Mouse (Mus musculus): ENCODE results near the gene Wnt16.
"Not testable (repeated sequence)": the region's sequence is repeated elsewhere in the genome, so short reads cannot be mapped to it uniquely, and the experiment has no call there.

Gene Wnt16

DNA sequence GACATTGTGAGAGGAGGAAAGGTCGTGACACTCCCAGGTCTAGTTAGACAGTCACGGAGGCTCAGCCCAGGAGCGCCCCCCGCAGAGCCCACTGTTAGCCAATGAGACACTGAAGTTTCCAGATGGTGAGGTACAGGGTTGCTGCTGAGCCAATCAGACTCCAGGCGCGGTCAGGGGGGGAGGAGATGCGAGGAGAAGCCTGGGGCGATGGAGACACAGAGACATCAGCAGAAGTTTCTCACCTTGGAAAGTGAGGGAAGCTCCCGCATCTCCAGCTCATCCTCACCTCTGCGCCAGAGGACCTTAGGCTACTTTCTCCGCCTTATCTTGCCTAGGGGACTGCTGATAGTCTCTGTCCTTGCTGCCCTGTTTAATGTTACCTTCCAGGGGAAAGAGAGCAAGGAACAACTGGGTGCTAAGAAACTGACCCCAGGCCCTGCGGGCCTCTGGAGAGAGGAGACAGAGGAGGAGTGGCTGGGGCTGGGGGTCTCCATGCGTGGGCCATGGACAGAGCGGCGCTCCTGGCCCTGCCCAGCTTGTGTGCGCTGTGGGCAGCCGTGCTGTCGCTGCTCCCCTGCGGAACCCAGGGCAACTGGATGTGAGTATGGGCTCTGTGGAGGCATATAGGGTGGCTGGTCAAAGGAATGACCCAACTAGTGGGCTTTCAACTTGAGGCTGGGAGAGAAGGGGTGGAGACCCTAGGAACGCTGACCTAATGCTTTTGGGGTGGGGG, at the start of gene Wnt16:
Wnt16 (plus strand) TSS at position 224 of the 733 bp plus-strand sequence.
- DNase-seq: peak; percentile 62 to 73

DNA sequence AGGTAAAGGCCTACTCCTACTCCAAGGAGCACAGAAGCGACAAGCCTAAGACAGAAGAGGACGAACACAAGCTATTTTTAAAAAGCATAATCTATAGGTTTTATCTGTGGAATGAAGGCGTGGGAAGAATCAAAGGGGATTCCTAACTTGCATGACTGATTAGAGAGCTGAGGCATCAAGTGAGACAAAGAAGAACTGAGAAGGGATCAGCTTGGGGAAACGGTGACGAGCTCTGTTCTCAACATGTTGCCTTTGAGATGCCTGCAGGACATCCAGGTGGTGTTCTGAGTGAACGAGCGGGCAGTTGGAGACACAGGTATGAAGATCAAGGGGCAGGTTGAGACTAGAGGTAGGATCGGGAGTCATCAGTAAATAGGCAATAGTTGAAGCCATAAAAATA, 44.7 kb upstream of the Wnt16 start:
- DNase-seq: no peak

DNA sequence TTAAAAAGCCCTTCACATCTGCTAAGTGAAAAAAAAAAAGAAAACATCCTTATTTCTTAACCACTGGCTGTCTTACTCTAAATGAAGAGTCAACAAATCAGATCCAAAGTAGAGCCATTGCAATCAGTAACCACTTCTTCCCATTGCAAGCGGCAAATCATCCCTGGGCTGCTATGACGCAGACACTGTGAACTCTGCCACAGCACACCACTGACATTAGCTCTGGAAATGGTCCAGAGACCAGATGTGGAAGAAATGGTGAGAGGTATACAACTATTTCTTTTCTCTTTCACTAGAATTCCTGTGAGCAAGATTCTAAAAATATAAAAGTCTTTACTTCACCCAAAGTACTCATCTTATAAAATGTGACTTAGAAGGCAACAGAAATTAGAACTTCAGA, 41.3 kb upstream of the Wnt16 start:
- no peak for DNase-seq

DNA sequence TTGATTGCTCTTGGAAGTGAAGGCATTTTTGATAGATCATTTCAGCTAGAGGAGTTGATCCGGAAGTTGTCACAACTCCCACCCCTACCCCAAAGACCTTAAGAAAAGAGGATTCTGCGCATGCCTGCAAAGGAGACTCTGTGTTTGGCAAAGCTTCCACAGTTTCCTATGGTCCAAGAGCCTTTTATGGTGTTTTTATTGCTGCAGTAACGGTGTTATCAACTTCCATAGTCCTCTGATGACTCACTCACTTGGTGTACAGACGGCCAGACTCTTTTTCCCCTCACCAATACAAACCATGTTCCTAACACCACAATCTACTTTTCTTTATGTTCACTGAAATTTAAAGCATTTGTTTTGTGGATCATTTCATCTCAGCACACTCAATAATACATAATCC, 29.2 kb upstream of the Wnt16 start:
- DNase-seq: no peak

DNA sequence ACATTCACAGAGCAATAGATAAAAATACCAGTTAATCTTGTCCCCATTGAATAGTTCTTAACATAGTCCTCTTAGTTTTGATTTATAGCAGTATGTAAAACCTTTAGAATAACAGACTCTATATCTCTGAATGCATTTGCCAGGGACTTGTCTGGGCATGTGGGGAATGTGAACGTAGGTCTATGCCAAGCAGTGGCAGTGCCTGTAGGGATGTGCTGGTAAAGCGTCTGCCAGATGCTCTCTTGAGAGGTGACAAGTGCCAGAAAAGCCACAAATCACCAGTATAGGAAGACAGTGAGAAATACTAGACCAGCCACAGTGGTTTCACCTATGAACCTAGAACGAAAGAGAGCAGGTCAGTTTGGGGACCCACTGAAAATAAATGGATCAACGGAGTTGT, 25.5 kb upstream of the Wnt16 start:
- DNase-seq: no peak

DNA sequence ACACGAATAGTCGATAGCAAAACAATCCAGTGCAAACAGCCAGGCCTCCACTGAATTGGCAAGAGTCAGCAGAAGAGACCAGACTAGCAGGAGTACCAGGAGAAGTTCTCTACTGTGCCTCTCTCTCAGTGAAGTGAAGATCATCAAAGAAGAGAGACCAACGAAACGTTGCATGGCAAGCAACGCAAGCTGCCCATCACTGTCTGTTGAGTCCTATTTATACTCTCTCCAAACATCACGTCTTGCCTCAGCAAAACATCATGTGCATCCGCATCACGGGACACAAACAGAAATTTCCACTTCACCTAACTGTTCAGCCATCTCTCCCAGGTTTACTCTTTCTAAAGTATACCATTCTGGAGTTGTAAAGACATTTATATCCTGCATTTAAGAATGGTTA, 23.9 kb upstream of the Wnt16 start:
- DNase-seq: not testable (repeated sequence)

DNA sequence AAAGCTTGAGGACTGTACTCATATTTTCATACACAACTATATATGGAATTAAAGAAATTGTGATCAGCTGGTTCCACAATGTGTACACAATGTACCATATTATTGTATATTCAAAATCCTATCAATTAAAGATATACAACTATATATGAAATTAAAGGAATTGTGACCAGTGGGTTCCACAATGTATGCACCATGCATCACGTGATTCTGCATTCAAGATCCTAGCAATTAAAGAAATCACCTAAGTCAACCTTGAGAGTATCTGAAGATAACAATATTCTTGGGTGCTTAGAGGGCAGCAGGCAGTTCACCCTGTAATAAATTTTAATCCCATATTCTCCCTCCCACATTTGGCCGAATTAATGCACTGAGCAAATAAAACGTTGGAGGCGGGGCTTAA, 22.0 kb upstream of the Wnt16 start:
- no peak for DNase-seq

DNA sequence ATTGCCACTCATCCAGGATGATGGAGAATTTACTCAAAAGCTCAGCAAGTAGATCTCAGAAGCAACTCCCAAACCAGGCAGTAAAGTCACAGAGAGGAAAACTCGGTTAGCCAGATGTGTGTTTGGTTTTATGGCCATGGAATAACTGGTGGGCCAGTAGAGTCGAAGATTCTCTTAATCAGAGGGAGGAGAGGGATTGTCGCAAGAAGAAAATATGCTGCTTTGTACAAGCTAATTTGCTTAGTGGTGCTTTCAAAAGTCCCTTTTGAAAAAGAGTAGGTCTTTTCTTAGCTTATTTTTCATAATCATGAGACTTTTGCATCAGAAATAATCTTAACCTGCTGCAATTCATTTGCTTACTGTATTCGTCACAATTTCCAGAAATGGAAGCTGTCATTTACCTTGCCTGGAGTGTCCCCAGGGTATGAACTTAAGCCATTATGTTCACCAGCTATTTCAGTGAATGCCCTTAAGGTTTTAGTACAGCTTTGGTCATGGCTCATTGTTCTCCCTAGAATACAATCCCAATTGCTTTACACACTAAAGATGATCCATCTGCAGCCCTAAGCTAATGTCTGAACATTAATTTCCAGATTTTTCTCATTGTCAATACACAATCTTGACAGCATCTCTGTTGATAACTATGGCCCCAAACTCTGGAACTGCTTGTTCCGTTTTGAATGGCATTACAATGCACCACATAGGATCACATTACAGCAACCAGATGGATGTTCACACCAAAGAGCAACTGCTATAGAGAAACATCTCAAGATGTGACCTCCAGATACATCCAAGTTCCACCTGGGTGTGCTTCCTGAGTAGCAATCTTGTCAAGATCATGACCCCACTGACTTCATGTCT, 20.0 kb upstream of the Wnt16 start:
- DNase-seq: no peak

DNA sequence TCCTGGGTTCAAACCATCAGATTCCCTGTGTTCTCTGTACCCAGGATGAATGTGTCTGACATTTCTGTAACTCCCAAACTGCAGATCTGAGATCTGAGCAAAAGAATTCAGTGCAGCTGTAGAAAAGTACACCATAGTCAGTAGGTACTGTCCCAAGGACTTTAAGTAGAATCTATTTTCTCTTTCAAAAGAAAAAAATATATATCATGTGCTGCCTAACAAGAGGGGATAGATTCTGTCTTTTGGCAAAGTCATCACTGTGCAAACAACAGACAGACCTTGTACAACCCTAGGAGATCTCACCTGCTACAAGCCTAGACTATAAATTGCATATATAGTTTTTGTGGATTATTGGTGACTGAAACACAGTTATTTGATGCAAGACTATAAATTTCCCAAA, 19.4 kb upstream of the Wnt16 start:
- DNase-seq: no peak

DNA sequence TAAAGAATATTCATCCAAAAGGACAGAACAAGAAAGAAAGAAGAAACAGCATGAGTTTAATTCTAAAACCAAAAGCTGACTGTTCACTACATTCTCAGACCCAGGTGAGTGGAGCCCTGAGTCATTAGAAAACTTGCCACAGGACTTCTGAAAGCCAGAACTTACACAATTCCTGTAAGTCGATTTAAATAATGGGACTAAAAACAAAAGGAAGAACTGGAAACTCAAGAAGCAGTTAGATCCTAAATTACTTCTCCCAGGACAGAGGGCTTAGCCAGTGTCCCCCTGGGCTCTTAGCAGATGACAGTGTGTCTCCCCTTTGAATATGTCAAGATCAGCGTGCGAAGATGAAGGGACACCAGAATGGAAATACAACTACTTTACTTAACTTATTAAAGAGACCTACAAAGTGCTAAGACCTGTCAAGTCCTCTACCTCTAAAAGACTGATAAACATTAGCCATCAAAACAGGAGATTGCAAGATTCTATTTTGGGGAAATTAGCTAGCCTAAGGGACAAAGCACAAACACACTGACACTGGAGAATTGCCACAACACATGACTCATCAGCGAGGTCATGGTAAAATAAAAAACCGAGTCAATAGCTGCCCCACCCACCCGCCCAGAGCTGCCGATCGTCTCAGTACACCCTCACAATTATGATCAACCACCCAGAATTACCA, 18.0 kb upstream of the Wnt16 start:
- DNase-seq: no peak

DNA sequence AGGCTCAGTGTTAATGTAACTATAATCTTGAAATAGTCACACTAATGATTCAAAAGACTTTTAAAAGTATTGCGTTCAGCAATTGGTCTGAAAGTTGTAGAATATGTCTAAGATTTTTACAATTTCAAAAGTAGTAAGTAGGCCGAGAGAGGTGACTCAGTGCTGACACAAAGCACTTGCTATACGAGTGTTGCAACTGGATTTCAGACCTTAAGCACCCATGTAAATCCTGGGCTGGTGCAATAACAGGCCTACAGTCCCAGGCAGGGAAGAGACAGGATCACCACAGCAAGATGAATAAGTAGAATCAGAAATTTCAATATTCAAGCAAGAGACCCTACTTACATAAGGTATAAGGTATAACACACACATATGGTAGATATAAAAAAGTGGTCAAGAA, 10.1 kb upstream of the Wnt16 start:
- no peak for DNase-seq

DNA sequence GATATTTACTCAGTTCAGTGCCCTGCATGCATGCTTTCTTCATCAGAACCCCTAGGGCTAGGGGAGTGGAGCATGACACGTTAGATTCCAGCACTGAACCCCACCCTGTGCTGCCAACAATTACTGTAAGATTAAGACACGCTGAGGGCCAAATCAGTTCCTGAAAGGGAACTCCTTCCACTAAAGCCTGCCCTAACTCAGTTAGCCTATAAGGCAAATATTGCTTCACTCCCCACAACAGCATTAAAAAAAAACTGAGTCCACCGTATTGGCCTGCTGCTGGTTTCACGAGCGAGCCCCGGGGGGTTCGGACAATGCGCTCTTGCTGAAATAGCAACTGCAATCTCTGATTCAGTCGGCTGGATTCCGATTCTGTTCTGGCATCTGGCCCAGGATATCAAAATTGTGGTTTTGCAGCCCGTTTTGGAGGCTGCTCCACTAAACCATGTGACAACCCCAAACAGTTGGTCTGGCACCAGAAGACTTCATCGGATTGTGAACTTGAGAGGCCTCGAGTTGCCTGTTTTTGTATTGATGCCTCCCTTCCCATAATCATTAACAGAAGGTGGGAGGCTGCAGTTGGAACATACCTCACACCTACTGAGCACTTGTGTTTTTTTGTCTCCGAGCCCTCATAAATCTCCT, 7.7 kb upstream of the Wnt16 start:
- peak; percentile 76 to 81 for DNase-seq

DNA sequence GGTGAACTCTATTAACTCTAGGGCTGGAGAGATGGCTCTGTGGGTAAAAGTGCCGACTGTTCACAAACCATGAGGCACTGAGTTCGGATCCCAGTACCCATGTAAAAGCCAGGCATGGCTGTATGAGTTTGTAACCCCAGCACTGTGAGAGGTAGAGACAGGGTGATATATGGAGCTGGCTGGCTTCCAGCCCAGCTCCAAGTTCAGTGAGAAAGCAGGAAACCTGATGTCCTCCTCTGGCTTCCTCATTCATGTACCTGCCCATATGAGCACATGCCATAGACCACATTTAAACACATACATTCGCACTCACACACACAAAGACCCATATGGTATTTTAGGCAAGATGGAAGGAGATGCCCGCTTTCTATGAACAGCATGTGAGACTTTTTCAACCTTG, 5.6 kb upstream of the Wnt16 start:
- DNase-seq: no peak

DNA sequence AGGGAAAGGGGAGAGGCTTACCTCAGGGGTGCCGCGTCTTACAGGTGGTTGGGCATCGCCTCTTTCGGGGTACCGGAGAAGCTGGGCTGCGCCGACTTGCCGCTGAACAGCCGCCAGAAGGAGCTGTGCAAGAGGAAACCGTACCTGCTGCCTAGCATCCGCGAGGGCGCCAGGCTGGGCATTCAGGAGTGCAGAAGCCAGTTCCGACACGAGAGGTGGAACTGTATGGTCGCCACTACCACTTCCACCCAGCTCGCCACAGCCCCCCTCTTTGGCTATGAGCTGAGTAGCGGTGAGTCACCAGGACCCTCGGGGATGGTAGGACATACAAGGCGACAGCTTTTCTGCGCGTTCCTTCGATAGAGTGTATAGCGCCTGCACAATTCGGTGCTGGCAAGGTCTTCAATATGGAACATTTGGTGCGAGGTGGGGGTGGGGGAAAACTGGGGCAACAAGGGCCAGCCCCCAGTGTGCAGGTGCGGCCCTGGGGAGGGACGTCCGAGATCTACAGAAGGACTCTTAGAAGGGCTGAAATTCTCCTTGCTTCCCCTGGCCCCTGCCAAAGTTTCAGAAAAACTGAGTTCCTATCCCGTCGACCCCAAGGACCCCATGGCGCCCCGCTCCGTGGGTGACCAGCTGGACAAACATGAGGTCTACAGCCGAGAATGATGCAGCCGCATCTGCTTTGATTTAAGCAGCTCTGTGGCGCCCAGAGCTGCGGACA, 872 bp downstream of the Wnt16 start:
- peak; percentile 65 to 70 for DNase-seq

DNA sequence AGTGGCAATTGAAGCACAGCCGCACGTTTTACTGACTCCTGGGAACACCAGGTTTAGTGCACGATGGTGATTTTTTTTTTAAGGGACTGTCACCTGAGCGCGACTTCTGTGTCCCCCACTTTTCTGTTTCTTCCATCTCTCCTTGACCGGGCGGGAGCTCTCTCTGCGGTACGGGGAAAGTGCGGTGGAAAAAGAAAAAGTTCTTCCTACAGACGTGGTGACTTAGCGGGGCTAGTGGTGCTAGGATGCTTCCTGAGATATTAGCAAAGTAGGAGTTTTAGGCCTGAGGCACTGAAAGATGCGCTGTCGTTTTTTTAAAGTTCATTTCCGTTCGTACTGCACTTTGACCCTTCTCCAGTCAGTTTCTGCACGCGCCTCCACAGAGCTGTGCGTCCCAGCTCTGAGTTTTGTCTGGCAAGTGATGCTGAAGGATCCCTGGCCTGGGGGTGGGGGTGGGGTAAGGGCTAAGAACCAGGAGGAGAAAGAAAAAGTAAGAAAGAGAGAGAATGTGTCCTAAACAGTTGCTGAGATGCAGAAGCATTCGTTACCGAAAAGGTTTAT, 1.5 kb downstream of the Wnt16 start:
- DNase-seq: no peak

DNA sequence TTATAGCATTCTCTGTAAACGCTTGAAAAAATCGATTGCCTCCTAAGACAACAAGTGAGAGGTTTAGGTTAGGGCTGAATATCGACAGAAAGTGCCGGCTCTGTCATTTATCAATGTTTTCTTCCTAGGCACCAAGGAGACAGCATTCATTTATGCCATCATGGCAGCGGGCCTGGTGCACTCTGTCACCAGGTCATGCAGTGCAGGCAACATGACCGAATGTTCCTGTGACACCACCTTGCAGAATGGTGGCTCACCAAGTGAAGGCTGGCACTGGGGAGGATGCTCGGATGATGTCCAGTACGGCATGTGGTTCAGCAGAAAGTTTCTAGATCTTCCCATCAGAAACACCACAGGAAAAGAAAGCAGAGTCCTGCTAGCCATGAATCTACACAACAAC, 2.8 kb downstream of the Wnt16 start:
- DNase-seq: peak in 1 of 2 experiments; percentile 13

DNA sequence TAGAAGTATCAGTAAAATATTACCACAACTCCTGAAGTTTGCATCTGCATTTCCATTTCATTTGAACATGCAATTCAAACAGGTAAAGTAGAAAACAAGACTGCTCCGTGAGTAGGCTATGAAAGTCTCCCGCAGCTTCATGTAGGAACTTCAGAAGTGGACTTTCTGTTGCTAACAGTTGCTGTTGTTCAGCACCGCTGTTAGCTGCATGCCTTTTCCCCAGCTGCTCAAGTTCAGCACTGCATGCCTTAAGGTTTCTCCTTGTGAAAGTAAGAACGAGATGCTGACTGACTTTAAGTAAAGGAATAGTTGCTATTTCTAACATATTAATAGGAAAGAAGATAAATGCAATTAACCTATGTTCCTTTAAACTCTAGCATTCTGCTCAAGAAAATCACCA, 4.0 kb downstream of the Wnt16 start:
- no peak for DNase-seq

DNA sequence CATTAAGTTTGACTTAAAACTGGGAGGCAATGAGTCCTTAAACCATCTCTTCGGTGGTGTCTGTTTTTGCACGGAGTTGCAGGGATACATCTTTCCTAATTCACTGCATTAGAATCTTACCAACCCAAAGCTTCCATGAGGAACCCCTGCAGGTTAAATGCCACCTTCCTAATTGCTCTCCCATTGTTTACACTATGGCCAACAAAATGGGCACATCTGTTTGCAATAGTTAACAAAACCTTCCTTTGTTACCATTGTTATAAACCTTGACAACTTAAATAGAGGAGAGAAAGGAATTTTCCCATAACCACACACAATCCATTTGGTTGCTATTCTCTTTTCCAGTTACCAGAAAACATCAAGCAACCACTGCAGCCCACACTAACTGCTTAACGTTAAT, 5.9 kb downstream of the Wnt16 start:
- DNase-seq: no peak

DNA sequence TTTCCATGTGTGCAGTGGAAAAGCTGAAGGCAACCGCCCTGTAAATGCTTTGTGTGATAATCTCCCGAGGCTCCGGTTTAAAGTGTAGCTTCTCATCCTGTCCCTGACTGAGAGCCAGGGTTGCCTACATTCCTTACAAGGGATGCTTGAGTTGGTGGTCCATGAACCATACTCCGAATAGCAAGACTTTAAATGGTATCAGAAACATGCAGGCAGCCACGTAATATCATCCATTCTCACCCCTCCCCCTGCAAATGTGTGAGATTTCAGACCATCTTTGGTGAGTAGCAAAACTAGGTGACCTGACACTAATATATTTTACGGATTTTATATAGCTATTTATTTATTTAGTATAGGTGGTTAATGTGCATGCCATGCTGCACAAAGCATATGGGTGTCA, 9.0 kb downstream of the Wnt16 start:
- DNase-seq: no peak

DNA sequence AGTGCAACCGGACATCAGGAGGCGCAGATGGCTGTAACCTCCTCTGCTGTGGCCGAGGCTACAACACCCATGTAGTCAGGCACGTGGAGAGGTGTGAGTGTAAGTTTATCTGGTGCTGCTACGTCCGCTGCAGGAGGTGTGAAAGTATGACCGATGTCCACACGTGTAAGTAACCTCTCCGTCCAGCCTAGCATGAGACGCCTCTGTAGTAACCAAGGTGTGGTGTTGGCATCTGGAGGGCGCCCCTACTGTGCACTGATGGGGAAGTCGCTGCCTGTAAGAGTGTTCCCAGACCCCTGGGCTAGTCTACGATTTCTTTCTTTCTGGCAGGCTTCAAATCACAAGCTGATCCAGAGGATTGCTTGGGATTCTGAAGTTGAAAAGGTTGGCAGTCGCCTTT, 10.0 kb downstream of the Wnt16 start:
- no peak for DNase-seq

DNA sequence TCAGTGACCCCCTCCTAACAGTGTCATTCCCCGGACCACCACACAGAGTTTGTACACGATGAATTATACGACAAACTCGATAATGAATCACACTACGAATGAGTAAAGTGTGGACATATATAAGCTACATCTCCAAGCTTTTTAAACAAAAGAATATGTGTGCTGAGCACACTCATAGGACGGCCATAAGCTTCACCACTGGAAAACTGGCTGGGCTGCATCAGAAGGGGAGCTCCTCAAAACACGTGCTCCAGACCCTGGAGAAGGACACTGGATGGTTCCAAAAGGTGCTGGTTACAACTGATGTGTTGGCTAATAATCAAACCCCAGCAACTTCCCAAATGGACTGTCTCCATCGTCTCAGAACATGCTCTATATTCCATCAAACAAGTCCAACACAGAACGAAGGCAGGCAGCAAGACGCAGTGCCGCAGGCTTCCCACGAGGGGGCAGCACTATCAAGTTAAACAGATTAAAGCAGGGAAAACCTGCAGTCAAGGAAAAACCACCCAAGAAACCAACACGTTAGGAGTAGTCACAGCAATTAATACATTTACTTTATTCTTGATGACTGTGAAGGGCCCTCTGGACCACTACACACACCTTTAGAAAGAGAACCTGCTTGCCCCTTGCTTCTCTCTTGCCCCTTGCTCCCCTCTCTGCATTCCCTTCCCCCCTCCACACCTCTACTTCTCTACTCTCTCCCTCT, 37.5 kb downstream of the Wnt16 start:
- DNase-seq: peak; percentile 87 to 91

DNA sequence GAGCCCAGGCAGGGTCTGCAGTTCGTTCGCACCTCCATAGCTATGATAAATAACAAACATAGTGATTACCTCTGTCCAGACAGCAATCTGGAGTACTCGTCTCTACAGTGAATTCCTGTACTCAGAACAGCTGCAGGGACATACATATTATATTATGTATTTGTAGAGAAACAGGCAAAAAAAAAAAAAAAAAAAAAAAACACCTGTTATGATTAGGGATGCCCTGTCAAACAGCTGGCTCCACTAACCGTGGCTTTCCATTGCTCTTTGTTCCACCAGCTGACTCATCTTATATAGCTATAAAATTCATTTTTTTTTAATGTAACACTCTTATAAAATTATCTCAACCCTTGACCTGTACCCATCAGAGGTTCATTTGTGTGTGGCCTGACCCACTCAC, 38.3 kb downstream of the Wnt16 start:
- no peak for DNase-seq

Data from cerebellum, postnatal 10 days (tissue).